Mouse (Mus musculus) telencephalon, adult 2 months (tissue): ENCODE measurements around the gene S100a6.
A peak's percentile ranks its signal among the peaks of the same experiment; 100 is the strongest.

Experiments
- DNase-seq: peaks from one replicate; pipeline ENCODE4 v3.0.0-alpha.2; 2011; ENCODE audit warnings: low read depth, low spot score

The S100a6 gene

GRCm38 (mm10) chr3:90612728-90613291, at the start of gene S100a6:
TSS of gene S100a6 (plus strand) at chr3:90612882.
- no peak for DNase-seq

GRCm38 (mm10) chr3:90574691-90575090, 38.0 kb upstream of the S100a6 start:
- DNase-seq: no peak

- no peak for DNase-seq
Observed at GRCm38 (mm10) chr3:90575320-90575719, 37.4 kb upstream of the S100a6 start.

- no peak for DNase-seq
Observed at GRCm38 (mm10) chr3:90576351-90577001, 36.2 kb upstream of the S100a6 start.

- DNase-seq: no peak
Observed at GRCm38 (mm10) chr3:90579433-90579832, 33.2 kb upstream of the S100a6 start.

- no peak for DNase-seq
Observed at GRCm38 (mm10) chr3:90581141-90581540, 31.5 kb upstream of the S100a6 start.

GRCm38 (mm10) chr3:90582156-90582555, 30.5 kb upstream of the S100a6 start:
- no peak for DNase-seq

GRCm38 (mm10) chr3:90582556-90582955, 30.1 kb upstream of the S100a6 start:
- no peak for DNase-seq

GRCm38 (mm10) chr3:90583893-90584292, 28.8 kb upstream of the S100a6 start:
- no peak for DNase-seq

- DNase-seq: peak; percentile 82
Observed at GRCm38 (mm10) chr3:90585595-90585994, 27.1 kb upstream of the S100a6 start.

GRCm38 (mm10) chr3:90586016-90586643, 26.6 kb upstream of the S100a6 start:
- DNase-seq: no peak

GRCm38 (mm10) chr3:90586906-90587305, 25.8 kb upstream of the S100a6 start:
- DNase-seq: no peak

- peak; percentile 87 for DNase-seq
Observed at GRCm38 (mm10) chr3:90587361-90588101, 25.2 kb upstream of the S100a6 start.

GRCm38 (mm10) chr3:90589390-90589789, 23.3 kb upstream of the S100a6 start:
- DNase-seq: no peak

- no peak for DNase-seq
Observed at GRCm38 (mm10) chr3:90589947-90590346, 22.7 kb upstream of the S100a6 start, which contains the start of gene S100a2. TSS of gene S100a2 (plus strand) at chr3:90590247.

- DNase-seq: no peak
Observed at GRCm38 (mm10) chr3:90594466-90594865, 18.2 kb upstream of the S100a6 start.

- no peak for DNase-seq
Observed at GRCm38 (mm10) chr3:90595556-90595955, 17.1 kb upstream of the S100a6 start.

- DNase-seq: no peak
Observed at GRCm38 (mm10) chr3:90596810-90597209, 15.9 kb upstream of the S100a6 start.

GRCm38 (mm10) chr3:90597736-90598135, 14.9 kb upstream of the S100a6 start:
- DNase-seq: no peak

- no peak for DNase-seq
Observed at GRCm38 (mm10) chr3:90598212-90598611, 14.5 kb upstream of the S100a6 start.

GRCm38 (mm10) chr3:90599401-90599800, 13.3 kb upstream of the S100a6 start:
- DNase-seq: no peak

- no peak for DNase-seq
Observed at GRCm38 (mm10) chr3:90600036-90600435, 12.6 kb upstream of the S100a6 start.
